Mouse (Mus musculus) myocyte (in vitro differentiated cells): ENCODE data around the gene Cth. TPM values are rescaled to one million over a fixed set of nuclear protein-coding genes. Genes with fewer than 3 reads are reported as not detected.

Source experiments
- H3K27me3 ChIP-seq: one replicate; pipeline ENCODE4 v1.6.1; 2011; ENCODE audit not compliant: control insufficient read depth, insufficient read depth, insufficient read length
- H3K36me3 ChIP-seq: one replicate; pipeline ENCODE4 v1.6.1; 2011; ENCODE audit not compliant: control insufficient read depth, insufficient read depth
- H3K4me2 ChIP-seq: one replicate; pipeline ENCODE4 v1.6.1; 2011; ENCODE audit warnings: low read depth, control low read depth
- H3K4me3 ChIP-seq: one replicate; pipeline ENCODE4 v1.5.1; 2011; ENCODE audit warnings: mild to moderate bottlenecking, control low read depth, moderate library complexity
- H3K79me2 ChIP-seq: one replicate; pipeline ENCODE4 v1.6.1; 2011; ENCODE audit not compliant: control insufficient read depth, insufficient read depth
- H3ac ChIP-seq: one replicate; pipeline ENCODE4 v1.6.1; 2011; ENCODE audit not compliant: control insufficient read depth, insufficient read length
- CEBPB ChIP-seq: IDR thresholded peaks from 2 replicates; pipeline ENCODE4 v1.6.1; 2011; ENCODE audit warnings: mild to moderate bottlenecking, moderate library complexity; ENCODE audit not compliant: poor library complexity, insufficient read depth, severe bottlenecking
- E2F4 ChIP-seq: IDR thresholded peaks from one replicate; pipeline ENCODE4 v1.6.1; 2011; ENCODE audit warnings: mild to moderate bottlenecking, control low read depth, moderate library complexity; ENCODE audit not compliant: insufficient read depth
- MAX ChIP-seq: IDR thresholded peaks from one replicate; pipeline ENCODE4 v1.6.1; 2011; ENCODE audit warnings: low read depth, mild to moderate bottlenecking, control low read depth
- MYOD1 ChIP-seq, 3 experiments: IDR thresholded peaks; one replicate each; pipeline ENCODE4 v1.6.1; 2011; ENCODE audit warnings: control low read depth in 2 of 3, low read depth in 2 of 3, mild to moderate bottlenecking in 2 of 3, moderate library complexity in 1 of 3; ENCODE audit not compliant: insufficient read length in 2 of 3, control insufficient read depth in 1 of 3
- MYOG ChIP-seq, 3 experiments: IDR thresholded peaks; one replicate each; pipeline ENCODE4 v1.6.1; 2011; ENCODE audit warnings: control low read depth in 2 of 3, low read depth in 2 of 3, mild to moderate bottlenecking in 2 of 3; ENCODE audit not compliant: insufficient read length in 2 of 3, control insufficient read depth in 1 of 3, insufficient read depth in 1 of 3
- POLR2A ChIP-seq: IDR thresholded peaks from one replicate; pipeline ENCODE4 v1.6.1; 2011; ENCODE audit warnings: low read depth, mild to moderate bottlenecking, control low read depth, moderate library complexity; ENCODE audit not compliant: insufficient read length
- POLR2AphosphoS2 ChIP-seq: IDR thresholded peaks from one replicate; pipeline ENCODE4 v1.6.1; 2011; ENCODE audit warnings: low read depth, control low read depth; ENCODE audit not compliant: insufficient read length
- REST ChIP-seq: IDR thresholded peaks from one replicate; pipeline ENCODE4 v1.6.1; 2011; ENCODE audit warnings: mild to moderate bottlenecking, control low read depth, moderate library complexity; ENCODE audit not compliant: insufficient read depth, insufficient read length
- SRF ChIP-seq: IDR thresholded peaks from one replicate; pipeline ENCODE4 v1.6.1; 2011; ENCODE audit warnings: low read depth; ENCODE audit not compliant: control insufficient read depth, insufficient read length
- TCF12 ChIP-seq: IDR thresholded peaks from one replicate; pipeline ENCODE4 v1.6.1; 2011; ENCODE audit warnings: mild to moderate bottlenecking, control low read depth; ENCODE audit not compliant: poor library complexity, insufficient read depth, severe bottlenecking
- TCF3 ChIP-seq: IDR thresholded peaks from one replicate; pipeline ENCODE4 v1.6.1; 2011; ENCODE audit warnings: low read depth, control low read depth; ENCODE audit not compliant: insufficient read length
- USF1 ChIP-seq: IDR thresholded peaks from one replicate; pipeline ENCODE4 v1.6.1; 2011; ENCODE audit warnings: low read depth, mild to moderate bottlenecking, control low read depth, moderate library complexity
- polyA plus RNA-seq: library from polyadenylated mRNA; unstranded; fragments of >200 nt; fragmentation: generic; extraction: Trizol; gene quantifications from one replicate; pipeline ENCODE4 v1.2.1, GENCODE M21; 2012; ENCODE audit warnings: missing spikeins

Gene Cth
- polyA plus RNA-seq, 1 experiment, result 66.6 TPM

- Histone ChIP-seq H3K36me3 (no peaks in the 10 kb centered on the region), H3ac (no peak overlapping the region), H3K4me3 (no peak overlapping the region), H3K4me2 (no peak overlapping the region), H3K27me3 (no peaks in the 10 kb centered on the region), H3K79me2 (no peaks in the 10 kb centered on the region)
- TF ChIP-seq E2F4 (no peak), SRF (no peak), REST (no peak), MYOG (IDR thresholded peaks at IDR 0.05; ENCODE audit: control insufficient read depth in 1 of 3, insufficient read depth in 1 of 3, insufficient read length in 2 of 3, low read depth in 2 of 3) (no peak), CEBPB (no peak), POLR2A (no peak), TCF3 (no peak), MYOD1 (IDR thresholded peaks at IDR 0.05; ENCODE audit: control insufficient read depth in 1 of 3, insufficient read length in 2 of 3, low read depth in 2 of 3) (no peak), POLR2AphosphoS2 (no peak), MAX (no peak), TCF12 (no peak), USF1 (no peak)
Measured at GRCm38 (mm10) chr3:157867836-157868235, 57.0 kb downstream of the Cth start.

- Histone ChIP-seq H3K36me3 (no peaks in the 10 kb centered on the region), H3K79me2 (no peaks in the 10 kb centered on the region), H3ac (no peak overlapping the region), H3K4me3 (no peak overlapping the region), H3K4me2 (peak overlapping the region; percentile 1), H3K27me3 (no peaks in the 10 kb centered on the region)
- no peak for TF ChIP-seq TCF12
- no peak for TF ChIP-seq CEBPB
- no peak for TF ChIP-seq POLR2AphosphoS2
Measured at GRCm38 (mm10) chr3:157866251-157866650, 58.6 kb downstream of the Cth start.

GRCm38 (mm10) chr3:157865848-157866247 lies 59.0 kb downstream of the Cth start:
- H3K4me3 ChIP-seq, result no peak overlapping the region
- peak overlapping the region; percentile 1 for H3K4me2 ChIP-seq
- H3ac ChIP-seq, result no peak overlapping the region
- no peaks in the 10 kb centered on the region for H3K79me2 ChIP-seq
- no peak for TF ChIP-seq REST
- no peak for TF ChIP-seq E2F4
- TF ChIP-seq POLR2A, result no peak
- no peak for TF ChIP-seq CEBPB
- TF ChIP-seq MYOG (IDR thresholded peaks at IDR 0.05; ENCODE audit: control insufficient read depth in 1 of 3, insufficient read depth in 1 of 3, insufficient read length in 2 of 3, low read depth in 2 of 3), result no peak
- TF ChIP-seq TCF12, result no peak
- TF ChIP-seq POLR2AphosphoS2, result no peak
- TF ChIP-seq TCF3, result no peak
- TF ChIP-seq MAX, result no peak
- no peak for TF ChIP-seq SRF
- TF ChIP-seq MYOD1 (IDR thresholded peaks at IDR 0.05; ENCODE audit: control insufficient read depth in 1 of 3, insufficient read length in 2 of 3, low read depth in 2 of 3), result no peak
- no peak for TF ChIP-seq USF1
- H3K36me3 ChIP-seq, result no peaks in the 10 kb centered on the region
- no peaks in the 10 kb centered on the region for H3K27me3 ChIP-seq

- Histone ChIP-seq H3K4me2 (no peak overlapping the region), H3ac (no peak overlapping the region), H3K79me2 (no peaks in the 10 kb centered on the region), H3K4me3 (no peak overlapping the region), H3K36me3 (no peaks in the 10 kb centered on the region), H3K27me3 (no peaks in the 10 kb centered on the region)
- no peak for TF ChIP-seq TCF12
- TF ChIP-seq E2F4, result no peak
- no peak for TF ChIP-seq POLR2AphosphoS2
- no peak for TF ChIP-seq USF1
- no peak for TF ChIP-seq MYOG (IDR thresholded peaks at IDR 0.05; ENCODE audit: control insufficient read depth in 1 of 3, insufficient read depth in 1 of 3, insufficient read length in 2 of 3, low read depth in 2 of 3)
- no peak for TF ChIP-seq MAX
- TF ChIP-seq TCF3, result no peak
- TF ChIP-seq SRF, result no peak
- TF ChIP-seq POLR2A, result no peak
- TF ChIP-seq CEBPB, result no peak
- TF ChIP-seq MYOD1 (IDR thresholded peaks at IDR 0.05; ENCODE audit: control insufficient read depth in 1 of 3, insufficient read length in 2 of 3, low read depth in 2 of 3), result no peak
- TF ChIP-seq REST, result no peak
Measured at GRCm38 (mm10) chr3:157865431-157865830, 59.4 kb downstream of the Cth start.

- Histone ChIP-seq H3K79me2 (no peaks in the 10 kb centered on the region), H3ac (no peak overlapping the region), H3K4me3 (no peak overlapping the region), H3K36me3 (no peaks in the 10 kb centered on the region), H3K4me2 (no peak overlapping the region), H3K27me3 (no peaks in the 10 kb centered on the region)
- no peak for TF ChIP-seq TCF3
Measured at GRCm38 (mm10) chr3:157852806-157853205, 72.1 kb downstream of the Cth start.

- no peak for TF ChIP-seq TCF12
- H3K4me3 ChIP-seq, result no peak overlapping the region
- no peak overlapping the region for H3K4me2 ChIP-seq
- no peak overlapping the region for H3ac ChIP-seq
- no peaks in the 10 kb centered on the region for H3K79me2 ChIP-seq
- H3K27me3 ChIP-seq, result no peaks in the 10 kb centered on the region
- no peaks in the 10 kb centered on the region for H3K36me3 ChIP-seq
Measured at GRCm38 (mm10) chr3:157848503-157848902, 76.4 kb downstream of the Cth start.
